Mouse (Mus musculus): ENCODE data around the gene Lrr1.

Lrr1 gene

DNA sequence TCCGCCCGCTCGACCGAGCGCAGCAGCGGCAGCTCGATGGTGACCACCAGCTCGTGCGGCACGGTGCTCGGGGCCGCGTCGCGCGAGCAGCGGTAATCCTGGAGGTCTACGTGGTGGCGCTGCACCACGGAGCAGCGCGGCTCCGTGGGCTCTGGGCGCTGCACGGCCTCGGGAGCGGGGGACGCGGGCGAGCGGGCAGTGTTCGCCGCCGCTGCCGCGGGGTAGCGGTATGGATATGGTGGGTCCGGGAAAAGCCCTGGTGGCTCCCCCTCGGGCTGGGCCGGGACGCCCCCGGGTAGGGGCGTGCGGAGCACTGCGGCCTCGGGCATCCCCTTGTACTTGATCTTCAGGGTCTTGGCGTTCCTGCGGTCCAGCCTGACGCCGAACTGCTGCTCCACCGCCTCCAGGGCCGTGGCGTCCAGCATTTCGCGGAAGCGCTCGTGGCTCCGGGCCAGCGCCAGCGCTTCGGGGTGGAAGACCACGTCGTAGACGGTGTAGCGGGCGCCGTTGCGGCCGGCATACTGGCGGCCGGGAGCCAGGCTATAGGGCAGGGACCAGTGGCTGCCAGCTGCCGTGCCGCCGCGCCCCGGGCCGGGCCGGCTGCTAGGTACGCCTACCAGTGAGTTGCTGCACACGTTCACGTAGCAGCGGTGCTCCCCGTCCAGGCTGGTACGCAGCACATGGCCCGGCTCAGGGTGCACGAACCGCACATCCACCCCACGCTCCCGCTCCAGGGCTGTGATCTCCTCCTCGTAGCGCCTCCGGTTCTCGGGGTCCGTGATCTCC lies 29.0 kb downstream of the Lrr1 start:
- CTCF ChIA-PET: no interaction called here

DNA sequence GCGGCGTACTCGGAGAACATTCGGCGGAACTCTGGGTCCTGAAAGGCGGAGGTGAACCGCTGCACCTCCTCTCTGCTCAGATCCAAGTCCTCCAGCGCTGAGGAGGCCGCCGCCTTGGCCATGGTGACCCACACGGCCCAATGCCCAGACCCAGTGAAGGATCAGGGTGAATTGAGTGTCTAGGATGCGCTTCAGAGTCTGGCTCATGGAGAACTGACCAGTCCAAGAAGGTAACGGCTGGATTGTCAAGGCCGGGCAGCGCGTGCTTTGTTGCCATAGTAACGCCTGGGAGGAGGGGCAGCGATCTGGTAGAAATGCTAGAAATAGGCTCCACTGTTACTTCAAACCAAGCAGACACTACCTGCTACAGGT lies 29.5 kb downstream of the Lrr1 start, which contains the start of gene Dnaaf2:
Dnaaf2 (minus strand) TSS at position 266 of the 372 bp plus-strand sequence.
- CTCF ChIA-PET: interaction anchor here (0.5 kb wide), 1 partner anchor 9 kb away, joined by 3 read pairs; no protein-coding TSS in a partner anchor

DNA sequence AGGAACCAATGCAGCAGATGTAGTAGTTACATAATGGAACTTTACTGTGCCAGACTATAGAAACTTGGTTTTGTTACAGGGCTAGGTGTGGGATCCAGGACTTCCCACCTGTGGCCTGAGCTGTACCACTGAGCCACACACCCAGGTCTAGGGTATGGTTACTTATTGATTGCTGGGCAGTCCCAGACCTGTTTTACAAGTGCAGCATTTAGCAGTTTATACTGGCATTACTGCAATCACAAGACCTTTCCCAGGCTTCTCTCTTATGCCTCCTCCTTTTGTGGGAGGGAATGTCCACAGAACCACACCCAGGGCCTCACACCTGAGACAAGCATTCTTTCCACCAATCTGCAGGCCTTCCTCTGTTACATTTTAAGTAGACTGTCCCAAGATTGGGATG lies 30.4 kb downstream of the Lrr1 start:
- CTCF ChIA-PET: no interaction called here

DNA sequence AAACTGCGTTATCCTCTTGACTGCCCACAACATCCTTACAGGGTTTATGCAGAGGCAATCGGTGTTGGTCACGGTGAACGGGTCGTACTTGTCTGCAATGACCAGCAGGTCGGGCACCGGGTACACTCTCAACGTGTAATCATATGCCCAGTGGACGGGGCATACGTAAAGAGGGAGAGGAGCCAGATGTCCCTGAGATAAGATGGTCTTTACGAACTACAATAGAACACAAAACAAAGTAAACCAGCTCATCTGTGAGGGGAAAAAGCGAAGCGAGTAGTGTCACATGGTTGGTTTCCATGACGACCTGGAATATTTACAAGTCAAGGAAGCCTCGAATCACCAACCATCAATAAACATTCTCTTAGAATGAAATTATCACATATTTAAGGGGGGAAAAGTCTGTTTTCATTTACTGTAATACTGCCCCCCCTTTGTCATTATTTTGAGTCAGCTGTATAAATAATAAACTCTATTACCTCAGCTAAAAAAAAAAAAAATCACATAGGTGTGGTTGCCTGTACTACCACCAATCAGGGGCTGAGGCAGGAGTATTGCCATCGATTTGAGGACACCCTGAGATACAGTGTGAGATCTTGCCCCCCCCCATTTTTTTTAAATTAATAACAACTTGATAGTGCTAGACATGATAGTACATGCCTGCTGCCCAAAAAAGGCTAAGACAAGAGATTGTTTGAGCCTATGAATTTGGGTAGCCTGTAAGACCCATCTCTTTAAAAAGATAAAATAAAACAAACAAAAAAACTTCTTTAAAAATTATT lies 35.6 kb downstream of the Lrr1 start, which contains the start of gene Gm49384:
Gm49384 (minus strand) TSS at position 216 of the 782 bp plus-strand sequence.
- CTCF ChIA-PET: interaction anchor here (0.7 kb wide), 1 partner anchor 10 kb away, joined by 3 read pairs; no protein-coding TSS in a partner anchor

DNA sequence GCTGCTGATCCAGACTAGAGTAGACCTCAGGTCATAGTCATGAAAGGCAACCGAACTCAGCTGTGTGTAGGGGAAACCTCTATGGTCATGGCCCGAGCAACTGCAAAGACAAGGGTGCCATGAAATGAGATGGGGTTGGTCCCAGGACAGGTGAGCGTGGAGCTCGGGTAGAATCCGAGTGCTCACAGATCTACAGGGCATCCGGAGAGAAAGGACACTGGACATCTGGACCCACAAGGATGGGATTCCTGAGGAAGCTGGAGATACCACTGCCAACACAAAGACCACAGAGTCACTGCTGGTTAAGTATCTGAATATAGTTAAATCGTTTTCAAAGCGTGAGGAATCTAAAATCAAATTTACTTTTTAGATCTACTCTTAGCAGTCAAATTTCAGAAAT lies 38.8 kb downstream of the Lrr1 start:
- CTCF ChIA-PET: no interaction called here

DNA sequence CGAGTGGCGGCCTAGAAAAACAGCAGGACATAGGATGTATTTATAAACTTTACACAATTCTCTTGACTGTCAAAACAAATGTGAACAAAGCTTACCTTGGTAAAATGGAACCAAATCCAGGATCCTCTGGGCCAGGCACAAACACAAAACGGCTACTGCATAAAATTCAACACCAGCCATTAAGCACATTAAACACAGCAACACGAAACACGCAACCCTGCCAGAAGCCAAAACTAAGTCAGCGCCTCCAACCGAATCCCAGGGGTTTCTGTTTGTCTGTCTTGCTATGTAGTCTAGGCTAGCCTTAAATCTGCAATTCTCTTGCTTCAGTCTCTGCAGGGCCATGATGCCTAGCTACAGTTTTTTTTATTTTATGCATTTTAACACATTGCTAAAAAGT lies 39.3 kb downstream of the Lrr1 start:
- CTCF ChIA-PET: no interaction called here

DNA sequence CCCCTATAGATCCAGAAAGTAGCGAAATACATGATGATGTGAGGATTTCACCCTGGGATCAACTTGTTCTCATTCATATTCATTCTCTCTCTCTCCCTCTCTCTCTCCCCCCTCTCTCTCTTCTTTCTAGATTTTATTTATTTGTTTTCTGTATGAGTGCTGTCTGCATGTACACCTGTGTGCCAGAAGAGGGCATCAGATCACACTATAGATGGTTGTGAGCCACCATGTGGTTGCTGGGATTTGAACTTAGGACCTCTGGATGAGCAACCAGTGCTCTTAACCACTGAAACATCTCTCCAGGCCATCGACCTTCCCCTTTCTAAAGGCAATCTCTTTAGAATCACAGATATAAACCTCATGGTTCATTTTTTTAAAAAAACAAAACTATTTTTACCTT lies 39.9 kb downstream of the Lrr1 start:
- CTCF ChIA-PET: no interaction called here

DNA sequence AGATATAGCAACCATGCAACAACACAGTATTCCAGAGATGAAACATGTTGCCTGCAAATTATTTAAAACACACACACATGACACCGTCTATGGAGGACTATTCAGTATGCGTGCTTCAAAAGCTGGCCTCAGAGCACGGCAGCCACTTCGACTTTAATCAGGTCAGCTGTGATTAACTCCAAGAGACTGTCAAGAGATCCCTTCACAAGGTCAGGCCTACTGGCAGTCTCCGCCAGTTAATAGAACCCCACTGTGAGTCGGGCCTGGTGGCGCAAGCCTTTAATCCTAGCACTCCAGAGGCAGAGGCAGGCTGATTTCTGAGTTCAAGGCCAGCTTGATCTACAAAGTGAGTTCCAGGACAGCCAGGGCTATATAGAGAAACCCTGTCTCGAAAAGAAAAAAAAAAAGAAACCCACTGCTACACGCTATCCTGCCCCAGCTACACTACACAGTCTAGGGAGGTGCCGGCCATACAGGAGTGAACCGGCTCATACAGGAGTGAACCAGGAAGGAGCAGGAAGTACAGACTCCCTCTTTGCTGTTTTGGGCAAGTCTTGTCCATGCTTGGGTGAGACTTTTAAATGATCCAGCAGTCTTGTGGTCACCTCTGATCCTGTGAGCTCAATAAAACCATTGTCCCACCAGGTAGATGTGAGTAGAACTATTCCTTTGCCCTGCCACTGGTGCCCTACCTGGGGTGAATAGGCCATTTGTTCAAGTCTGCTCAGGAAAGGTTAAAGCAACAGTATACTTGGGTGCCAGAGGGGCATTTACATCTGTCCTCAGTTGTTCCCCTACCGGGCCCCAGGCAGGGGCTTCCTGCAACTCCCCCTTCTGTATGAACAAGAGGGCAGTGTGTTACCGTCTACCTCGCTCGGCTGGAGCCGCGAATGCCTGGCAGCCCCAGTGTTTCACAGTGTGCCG lies 41.7 kb downstream of the Lrr1 start:
- CTCF ChIA-PET: interaction anchor here (0.5 to 0.6 kb wide), 2 partner anchors 20 to 143 kb away, joined by 3 to 17 read pairs; no protein-coding TSS in a partner anchor

DNA sequence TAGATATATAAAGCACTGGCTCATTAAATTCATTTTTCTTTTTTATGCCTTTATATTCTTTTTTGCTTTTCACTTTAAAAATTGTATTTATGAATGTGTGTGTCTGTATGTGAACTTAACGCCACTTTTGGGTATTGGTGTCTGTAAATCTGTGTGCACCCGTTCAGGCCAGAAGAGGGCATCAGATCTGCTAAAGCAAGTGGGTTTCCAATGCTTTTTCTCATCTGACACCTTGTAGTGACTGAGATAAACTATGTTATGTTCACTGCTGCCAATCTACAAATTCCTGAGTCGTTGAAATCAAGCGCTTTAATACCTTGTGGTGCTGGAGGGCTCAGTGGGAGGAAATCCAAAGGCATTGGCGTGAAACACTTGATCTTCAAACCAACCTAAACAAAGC lies 42.4 kb downstream of the Lrr1 start:
- CTCF ChIA-PET: interaction anchor here (0.7 kb wide), 1 partner anchor 308 kb away, joined by 3 read pairs; no protein-coding TSS in a partner anchor

DNA sequence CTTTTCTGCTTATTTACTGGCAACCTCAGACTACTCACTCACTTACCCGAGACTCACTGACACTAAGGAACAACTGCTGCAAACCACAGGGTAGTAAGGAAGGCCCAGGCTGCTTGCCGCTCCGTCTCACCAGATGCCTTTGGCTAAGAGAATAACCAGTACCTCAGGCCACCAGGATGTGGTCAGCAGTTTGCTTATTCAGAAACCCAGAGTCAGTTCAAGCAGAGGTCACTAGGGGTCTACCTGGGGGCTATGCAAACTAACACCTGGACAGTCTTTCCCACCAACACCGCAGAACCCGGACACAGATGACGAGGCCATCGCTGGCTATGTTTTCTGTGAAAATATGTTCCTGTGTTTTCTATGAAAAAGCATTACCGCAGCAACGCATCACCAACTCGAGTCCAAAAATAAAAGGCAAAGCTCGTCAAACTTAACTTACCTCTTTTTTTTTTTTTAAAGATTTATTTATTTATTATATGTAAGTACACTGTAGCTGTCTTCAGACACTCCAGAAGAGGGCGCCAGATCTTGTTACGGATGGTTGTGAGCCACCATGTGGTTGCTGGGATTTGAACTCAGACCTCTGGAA lies 44.7 kb downstream of the Lrr1 start:
- CTCF ChIA-PET: interaction anchor here (0.8 kb wide), 1 partner anchor 13 kb away, joined by 5 read pairs; no protein-coding TSS in a partner anchor

DNA sequence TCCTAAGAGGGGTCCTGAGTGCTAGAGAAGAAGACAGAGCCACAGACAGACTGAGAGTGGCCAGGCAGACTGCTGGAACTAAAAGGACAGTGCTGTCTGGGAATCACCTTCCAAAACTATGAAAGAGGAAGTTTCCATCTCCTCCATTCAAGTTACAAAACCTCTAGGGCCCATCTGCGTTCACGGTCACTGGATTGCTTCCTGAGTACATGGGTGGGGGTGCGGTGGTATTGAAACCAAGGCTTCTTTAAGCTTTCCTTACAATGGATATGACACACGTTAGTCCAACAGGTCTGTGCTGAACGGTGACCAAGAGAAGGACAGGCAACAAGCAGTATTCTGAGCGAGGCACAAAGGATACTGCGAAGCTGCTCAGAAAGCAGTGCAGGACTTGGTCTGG lies 45.8 kb downstream of the Lrr1 start:
- CTCF ChIA-PET: no interaction called here

DNA sequence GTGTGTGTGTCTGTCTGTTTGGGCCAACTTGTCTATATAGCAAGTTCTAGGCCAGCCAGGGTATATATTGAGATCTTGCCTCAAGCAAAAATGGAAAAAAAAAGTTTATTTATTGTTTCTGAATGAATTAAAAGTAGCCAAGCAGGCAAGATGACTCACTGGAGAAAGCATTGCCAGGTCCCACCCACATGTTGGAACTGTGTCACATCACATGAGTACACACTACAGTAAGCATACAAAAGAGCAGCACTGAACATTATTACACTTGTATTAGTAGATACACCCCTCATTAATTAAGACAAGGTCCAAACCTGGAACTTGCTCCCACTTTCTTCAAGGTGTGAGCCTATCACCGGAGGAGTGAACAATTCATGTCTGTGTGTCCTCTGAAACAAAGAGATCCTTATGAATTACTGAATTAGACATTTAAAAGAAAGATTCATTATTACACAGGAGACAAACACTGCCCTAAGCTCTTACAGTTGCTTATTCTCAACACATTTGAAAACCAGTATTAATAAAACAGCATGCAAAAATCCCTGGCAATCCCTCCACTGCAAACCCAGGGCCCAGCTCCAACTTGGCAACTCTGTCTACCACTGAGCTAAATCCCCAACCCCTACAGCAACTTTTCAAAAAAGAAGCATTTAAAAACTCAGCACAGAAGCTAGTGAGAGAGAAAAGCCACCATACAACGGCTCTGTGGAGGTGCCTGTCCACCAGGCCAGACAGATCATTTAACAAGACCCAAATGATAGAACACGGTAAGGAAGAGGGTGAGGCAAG lies 46.6 kb downstream of the Lrr1 start:
- CTCF ChIA-PET: no interaction called here

DNA sequence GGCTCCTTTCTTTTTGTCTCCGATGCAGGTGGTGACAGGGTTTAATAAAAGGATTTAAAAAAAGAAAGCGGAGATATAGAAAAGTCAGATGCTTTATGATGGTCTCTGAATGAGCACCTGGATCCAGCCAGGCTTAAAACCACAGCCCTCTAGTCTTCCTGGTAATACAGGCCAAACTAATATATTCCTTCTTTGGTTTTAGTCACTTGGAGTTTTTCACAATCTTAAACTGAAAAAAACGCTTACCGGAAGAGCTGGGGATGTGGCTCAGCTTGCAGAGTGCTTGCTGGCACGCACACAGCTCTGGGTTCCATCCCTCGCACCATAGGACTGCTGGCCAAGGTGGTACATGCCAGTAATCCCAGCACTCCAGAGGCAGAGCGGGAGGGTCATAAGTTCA lies 48.0 kb downstream of the Lrr1 start:
- CTCF ChIA-PET: interaction anchor here (0.8 kb wide), 1 partner anchor 515 kb away, joined by 4 read pairs; no protein-coding TSS in a partner anchor

DNA sequence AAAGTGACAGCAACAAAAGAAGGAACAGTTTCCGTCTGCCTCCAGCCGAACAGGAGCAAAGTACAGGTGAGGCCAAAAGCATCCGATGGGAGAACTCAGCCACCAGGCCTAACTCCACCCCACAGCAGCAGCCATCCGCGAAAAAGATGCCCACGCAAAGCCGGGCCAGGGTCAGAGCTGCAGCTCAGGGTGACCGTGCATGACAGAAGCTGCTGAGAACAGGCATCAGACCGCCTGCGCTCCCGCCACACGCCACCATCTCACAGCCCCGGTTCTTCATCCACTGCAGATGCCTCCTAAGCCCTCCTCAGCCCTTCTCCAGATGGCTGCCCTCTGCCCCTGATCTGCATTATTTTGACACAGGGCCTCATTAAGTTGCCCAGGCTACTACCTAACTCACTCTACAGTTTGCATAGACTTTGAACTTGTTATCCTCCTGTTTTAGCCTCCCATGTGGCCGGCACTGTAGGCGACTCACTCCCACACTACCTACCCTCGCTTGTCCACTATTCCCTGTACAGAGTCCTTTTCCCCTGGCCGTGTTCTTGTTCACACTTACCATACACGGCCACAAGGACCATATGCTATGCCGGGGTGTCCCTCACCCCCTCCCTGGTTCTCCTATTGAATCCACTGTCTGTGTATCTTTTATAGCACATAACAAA lies 52.1 kb downstream of the Lrr1 start:
- CTCF ChIA-PET: no interaction called here

DNA sequence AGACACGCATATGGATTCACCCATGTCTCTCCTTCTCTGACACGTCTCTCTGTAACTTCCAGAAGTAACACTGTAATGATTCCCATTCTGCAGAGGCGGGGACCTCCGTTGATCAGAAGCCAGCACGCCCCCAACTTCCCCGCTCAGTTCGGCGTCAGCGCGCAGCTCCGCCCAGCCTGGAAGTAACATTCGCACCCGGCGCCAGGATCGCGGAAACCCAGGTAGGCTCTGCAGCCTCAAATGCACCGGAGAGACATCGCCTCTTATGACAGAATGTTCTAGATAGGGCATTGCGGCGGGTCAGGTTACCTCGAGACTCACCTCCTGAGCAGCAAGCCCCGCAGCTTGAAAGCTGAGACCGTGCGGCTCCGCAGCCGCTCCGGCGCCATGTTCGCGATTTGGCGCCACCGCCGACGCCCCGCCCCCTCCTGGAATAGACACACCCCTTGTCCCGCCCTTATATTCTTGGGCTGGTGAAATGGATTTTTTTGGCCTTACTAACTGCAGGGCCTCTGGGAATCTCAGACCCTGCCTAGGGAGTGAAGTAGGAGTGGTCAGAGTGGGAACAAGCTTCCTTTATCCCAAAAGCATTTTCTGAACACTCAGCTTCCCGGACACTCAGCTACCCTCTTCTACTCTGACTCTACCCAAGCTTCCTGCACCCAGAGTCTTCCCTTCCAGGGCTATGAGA lies 59.3 kb downstream of the Lrr1 start, which contains the start of gene Pole2:
Pole2 (minus strand) TSS at position 420 of the 691 bp plus-strand sequence.
- CTCF ChIA-PET: interaction anchor here (0.6 kb wide), 1 partner anchor 82 kb away, joined by 6 read pairs; no protein-coding TSS in a partner anchor
